Mouse (Mus musculus): Measurements from ENCODE around the gene Ptges2. TPM values are rescaled to one million over a fixed set of nuclear protein-coding genes. Genes with fewer than 3 reads are reported as not detected.
A peak's percentile ranks its signal among the peaks of the same experiment; 100 is the strongest.

Ptges2 gene
- polyA plus RNA-seq, 1 experiment from 2014 or later, result 54.2 TPM

- Histone ChIP-seq H3K4me2 (no peak overlapping the region), H3K9me3 (no peaks in the 10 kb centered on the region), H3K4me3 (no peak overlapping the region), H3K36me3 (replicated peaks) (peaks cover 16% of the 10 kb centered on the region; the same call in 1 of the 2 replicates), H3K27me3 (replicated peaks) (no peaks in the 10 kb centered on the region), H3K27ac (no peak overlapping the region), H3K4me1 (no peaks in the 10 kb centered on the region), H3K9ac (no peak overlapping the region)
- WGBS, result 10% methylated on average over 2 of the region's 2 CpGs
- ATAC-seq (replicated peaks), result 0 out of 2 replicates have a peak, but pooled peaks have one; percentile 39
These were observed 9.0 kb downstream of the Ptges2 start for GRCm38 (mm10) chr2:32404663-32405062.

- Histone ChIP-seq H3K4me3 (no peak overlapping the region), H3K27me3 (replicated peaks) (no peaks in the 10 kb centered on the region), H3K9me3 (no peaks in the 10 kb centered on the region), H3K4me2 (no peak overlapping the region), H3K36me3 (replicated peaks) (0 out of 2 replicates have a peak, but pooled peaks cover 3% of the 10 kb centered on the region), H3K4me1 (no peaks in the 10 kb centered on the region), H3K27ac (no peak overlapping the region), H3K9ac (no peak overlapping the region)
- 82% methylated on average over 7 of the region's 7 CpGs for WGBS
- no peak for ATAC-seq (replicated peaks)
These were observed 11.6 kb downstream of the Ptges2 start for GRCm38 (mm10) chr2:32407144-32407824.

GRCm38 (mm10) chr2:32408429-32409424, 13.0 kb downstream of the Ptges2 start:
- H3K4me3 ChIP-seq, result no peak overlapping the region
- H3K9me3 ChIP-seq, result no peaks in the 10 kb centered on the region
- no peak overlapping the region for H3K27ac ChIP-seq
- H3K4me1 ChIP-seq, result no peaks in the 10 kb centered on the region
- no peak for ATAC-seq (replicated peaks)
- no peak overlapping the region for H3K9ac ChIP-seq
- H3K4me2 ChIP-seq, result no peak overlapping the region
- no peaks in the 10 kb centered on the region for H3K36me3 ChIP-seq (replicated peaks)
- 69% methylated on average over 25 of the region's 25 CpGs for WGBS
- no peaks in the 10 kb centered on the region for H3K27me3 ChIP-seq (replicated peaks)

- H3K4me1 ChIP-seq, result no peaks in the 10 kb centered on the region
- no peak overlapping the region for H3K4me2 ChIP-seq
- H3K9ac ChIP-seq, result no peak overlapping the region
- 85% methylated on average over 7 of the region's 7 CpGs for WGBS
- H3K36me3 ChIP-seq (replicated peaks), result peaks cover 20% of the 10 kb centered on the region
- no peak for ATAC-seq (replicated peaks)
- H3K9me3 ChIP-seq, result no peaks in the 10 kb centered on the region
- H3K4me3 ChIP-seq, result no peak overlapping the region
- H3K27me3 ChIP-seq (replicated peaks), result no peaks in the 10 kb centered on the region
- no peak overlapping the region for H3K27ac ChIP-seq
These were observed 15.7 kb downstream of the Ptges2 start for GRCm38 (mm10) chr2:32411407-32411806.

- 91% methylated on average over 6 of the region's 6 CpGs for WGBS
- ATAC-seq (replicated peaks), result no peak
- H3K4me1 ChIP-seq, result no peaks in the 10 kb centered on the region
These were observed 17.2 kb downstream of the Ptges2 start for GRCm38 (mm10) chr2:32412742-32413531.

GRCm38 (mm10) chr2:32413936-32414335, 18.2 kb downstream of the Ptges2 start:
- Histone ChIP-seq H3K36me3 (replicated peaks) (peaks cover 43% of the 10 kb centered on the region), H3K4me3 (no peak overlapping the region), H3K27ac (no peak overlapping the region), H3K9ac (no peak overlapping the region), H3K4me2 (no peak overlapping the region), H3K9me3 (no peaks in the 10 kb centered on the region), H3K27me3 (replicated peaks) (no peaks in the 10 kb centered on the region), H3K4me1 (no peaks in the 10 kb centered on the region)
- 65% methylated on average over 5 of the region's 5 CpGs for WGBS
- ATAC-seq (replicated peaks), result no peak

More at GRCm38 (mm10) chr2:32412742-32413531, 17.2 kb downstream of the Ptges2 start:
- Histone ChIP-seq H3K27me3 (replicated peaks) (no peaks in the 10 kb centered on the region), H3K9ac (no peak overlapping the region), H3K36me3 (replicated peaks) (peaks cover 34% of the 10 kb centered on the region), H3K4me2 (no peak overlapping the region), H3K27ac (no peak overlapping the region), H3K9me3 (no peaks in the 10 kb centered on the region), H3K4me3 (no peak overlapping the region)

- no peak overlapping the region for H3K4me2 ChIP-seq
- no peaks in the 10 kb centered on the region for H3K9me3 ChIP-seq
- no peak overlapping the region for H3K4me3 ChIP-seq
- H3K27ac ChIP-seq, result no peak overlapping the region
- WGBS, result 96% methylated on average over 12 of the region's 12 CpGs
- no peaks in the 10 kb centered on the region for H3K4me1 ChIP-seq
- H3K36me3 ChIP-seq (replicated peaks), result peaks cover 60% of the 10 kb centered on the region
- no peak for ATAC-seq (replicated peaks)
- no peak overlapping the region for H3K9ac ChIP-seq
- no peaks in the 10 kb centered on the region for H3K27me3 ChIP-seq (replicated peaks)
These were observed 20.1 kb downstream of the Ptges2 start for GRCm38 (mm10) chr2:32415801-32416200.

- 96% methylated on average over 2 of the region's 2 CpGs for WGBS
- Histone ChIP-seq H3K4me3 (no peak overlapping the region), H3K27ac (no peak overlapping the region), H3K4me2 (no peak overlapping the region), H3K9ac (no peak overlapping the region), H3K4me1 (no peaks in the 10 kb centered on the region), H3K27me3 (replicated peaks) (no peaks in the 10 kb centered on the region), H3K36me3 (replicated peaks) (peaks cover 63% of the 10 kb centered on the region), H3K9me3 (no peaks in the 10 kb centered on the region)
- no peak for ATAC-seq (replicated peaks)
These were observed 20.9 kb downstream of the Ptges2 start for GRCm38 (mm10) chr2:32416556-32416955.

- Histone ChIP-seq H3K4me2 (no peak overlapping the region), H3K4me1 (no peaks in the 10 kb centered on the region), H3K27ac (no peak overlapping the region), H3K9me3 (no peaks in the 10 kb centered on the region), H3K36me3 (replicated peaks) (peaks cover 63% of the 10 kb centered on the region), H3K4me3 (no peak overlapping the region), H3K9ac (no peak overlapping the region), H3K27me3 (replicated peaks) (no peaks in the 10 kb centered on the region)
- WGBS, result 94% methylated on average over 8 of the region's 8 CpGs
- ATAC-seq (replicated peaks), result no peak
These were observed 21.8 kb downstream of the Ptges2 start for GRCm38 (mm10) chr2:32417486-32417885.

GRCm38 (mm10) chr2:32418430-32419151, 22.9 kb downstream of the Ptges2 start:
- Histone ChIP-seq H3K27ac (no peak overlapping the region), H3K9ac (no peak overlapping the region), H3K4me1 (peaks cover 10% of the 10 kb centered on the region), H3K4me2 (no peak overlapping the region), H3K9me3 (no peaks in the 10 kb centered on the region), H3K36me3 (replicated peaks) (peaks cover 63% of the 10 kb centered on the region), H3K27me3 (replicated peaks) (no peaks in the 10 kb centered on the region), H3K4me3 (no peak overlapping the region)
- ATAC-seq (replicated peaks), result no peak
- 89% methylated on average over 12 of the region's 12 CpGs for WGBS

- 95% methylated on average over 3 of the region's 3 CpGs for WGBS
- no peak for ATAC-seq (replicated peaks)
These were observed 23.7 kb downstream of the Ptges2 start for GRCm38 (mm10) chr2:32419359-32419758.

More at GRCm38 (mm10) chr2:32419359-32419758, 23.7 kb downstream of the Ptges2 start:
- no peaks in the 10 kb centered on the region for H3K27me3 ChIP-seq (replicated peaks)
- H3K4me3 ChIP-seq, result no peak overlapping the region
- H3K36me3 ChIP-seq (replicated peaks), result peaks cover 60% of the 10 kb centered on the region
- no peak overlapping the region for H3K4me2 ChIP-seq
- no peaks in the 10 kb centered on the region for H3K9me3 ChIP-seq
- peaks cover 17% of the 10 kb centered on the region for H3K4me1 ChIP-seq
- no peak overlapping the region for H3K9ac ChIP-seq
- no peak overlapping the region for H3K27ac ChIP-seq
